Mouse (Mus musculus) forebrain, embryonic 10.5 days (tissue): Measurements from ENCODE around the gene Zfp799. TPM values are rescaled to one million over a fixed set of nuclear protein-coding genes. Genes with fewer than 3 reads are reported as not detected.
A peak's percentile ranks its signal among the peaks of the same experiment; 100 is the strongest.

Source experiments
- DNase-seq: peaks from one replicate; pipeline ENCODE4 v3.0.0-alpha.2; 2017; ENCODE audit warnings: low spot score; ENCODE audit errors: extremely low spot score
- H3K27ac ChIP-seq: fragments of 300-500 bp; sonication (generic); 2 replicates; pipeline ENCODE4 v1.5.1; 2016; ENCODE audit warnings: mild to moderate bottlenecking
- H3K27me3 ChIP-seq: fragments of 300-500 bp; sonication (generic); 2 replicates; pipeline ENCODE4 v1.6.1; 2016; ENCODE audit warnings: mild to moderate bottlenecking; ENCODE audit not compliant: poor library complexity, severe bottlenecking
- H3K36me3 ChIP-seq: fragments of 300-500 bp; sonication (generic); replicated peaks from 2 replicates; pipeline ENCODE4 v1.6.1; 2016; ENCODE audit warnings: mild to moderate bottlenecking, moderate library complexity
- H3K4me1 ChIP-seq: fragments of 300-500 bp; sonication (generic); 2 replicates; pipeline ENCODE4 v1.6.1; 2016
- H3K4me3 ChIP-seq: fragments of 300-500 bp; sonication (generic); 2 replicates; pipeline ENCODE4 v1.5.1; 2016; ENCODE audit warnings: mild to moderate bottlenecking, moderate library complexity
- H3K9me3 ChIP-seq: fragments of 300-500 bp; sonication (generic); 2 replicates; pipeline ENCODE4 v1.6.1; 2016; ENCODE audit warnings: mild to moderate bottlenecking, moderate library complexity
- WGBS: fragments of 180-500 bp; shearing (Covaris S2); methylation state at CpG from one replicate; pipeline ENCODE4 v1.1.7; 2016; 5-methylcytosine and 5-hydroxymethylcytosine counted together
- polyA plus RNA-seq: library from polyadenylated mRNA; unstranded; fragments of >200 nt; fragmentation: Nextera tagmentation; extraction: Ambion mirVana; gene quantifications from 2 replicates; pipeline ENCODE4 v1.2.1, GENCODE M21; 2016

The Zfp799 gene
- polyA plus RNA-seq, 1 experiment from 2014 or later = 14.2 TPM

GRCm38 (mm10) chr17:32816074-32816784 is 13.8 kb downstream of the Zfp799 start:
- H3K36me3 ChIP-seq = peaks cover 68% of the 10 kb centered on the region
- DNase-seq = no peak
- H3K4me3 ChIP-seq = no peak overlapping the region
- H3K27ac ChIP-seq = peak overlapping the region; percentile 56; the same call in 1 of the 2 replicates
- H3K27me3 ChIP-seq = no peaks in the 10 kb centered on the region
- 100% methylated on average over 1 of the region's 1 CpGs for WGBS
- H3K9me3 ChIP-seq = no peaks in the 10 kb centered on the region
- H3K4me1 ChIP-seq = peaks cover 15% of the 10 kb centered on the region

GRCm38 (mm10) chr17:32814136-32814535 is 15.9 kb downstream of the Zfp799 start:
- H3K27me3 ChIP-seq = no peaks in the 10 kb centered on the region
- H3K9me3 ChIP-seq = no peaks in the 10 kb centered on the region
- H3K27ac ChIP-seq = no peak overlapping the region
- no peak overlapping the region for H3K4me3 ChIP-seq
- peaks cover 36% of the 10 kb centered on the region for H3K4me1 ChIP-seq
- H3K36me3 ChIP-seq = peaks cover 47% of the 10 kb centered on the region
- DNase-seq = no peak
- 85% methylated on average over 7 of the region's 7 CpGs for WGBS

DNA sequence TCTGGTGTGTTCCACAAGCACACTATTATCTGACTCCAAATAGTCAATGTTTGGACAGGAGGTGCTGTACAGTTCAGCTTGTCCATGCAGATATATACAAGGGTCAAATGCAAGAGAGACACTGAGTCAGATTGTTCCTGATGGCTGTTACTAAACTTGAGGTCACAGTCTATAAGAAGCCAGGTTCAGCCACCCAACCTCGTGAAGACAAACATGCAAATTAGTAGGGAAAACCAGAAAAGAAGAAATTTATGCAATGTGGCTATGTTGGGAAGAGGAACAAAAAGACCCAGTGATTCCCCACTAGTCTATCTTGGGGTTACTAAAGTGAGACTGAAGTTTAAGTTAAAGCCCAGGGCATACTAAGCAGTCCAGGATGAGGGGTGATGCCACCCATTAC is 19.4 kb downstream of the Zfp799 start:
- peak overlapping the region; percentile 93 for H3K27ac ChIP-seq
- whole genome bisulfite sequencing = 46% methylated on average over 1 of the region's 1 CpGs
- peak overlapping the region; percentile 76; the same call in 1 of the 2 replicates for H3K4me3 ChIP-seq

GRCm38 (mm10) chr17:32809544-32810374 is 20.3 kb downstream of the Zfp799 start, which contains the start of gene Zfp811:
TSS of gene Zfp811 (minus strand) at chr17:32809931.
- H3K4me1 ChIP-seq = peaks cover 49% of the 10 kb centered on the region
- peaks cover 8% of the 10 kb centered on the region for H3K36me3 ChIP-seq
- 0% methylated on average over 17 of the region's 17 CpGs for WGBS
- peak within 1 kb of the TSS; percentile 76 for H3K4me3 ChIP-seq
- H3K9me3 ChIP-seq = no peaks in the 10 kb centered on the region
- no peaks in the 10 kb centered on the region for H3K27me3 ChIP-seq
- DNase-seq = peak; percentile 77
- peak within 1 kb of the TSS; percentile 93 for H3K27ac ChIP-seq

More for the DNA sequence above, 19.4 kb downstream of the Zfp799 start:
- peaks cover 16% of the 10 kb centered on the region for H3K36me3 ChIP-seq
- H3K27me3 ChIP-seq = no peaks in the 10 kb centered on the region
- DNase-seq = no peak
- no peaks in the 10 kb centered on the region for H3K9me3 ChIP-seq
- H3K4me1 ChIP-seq = peaks cover 49% of the 10 kb centered on the region

DNA sequence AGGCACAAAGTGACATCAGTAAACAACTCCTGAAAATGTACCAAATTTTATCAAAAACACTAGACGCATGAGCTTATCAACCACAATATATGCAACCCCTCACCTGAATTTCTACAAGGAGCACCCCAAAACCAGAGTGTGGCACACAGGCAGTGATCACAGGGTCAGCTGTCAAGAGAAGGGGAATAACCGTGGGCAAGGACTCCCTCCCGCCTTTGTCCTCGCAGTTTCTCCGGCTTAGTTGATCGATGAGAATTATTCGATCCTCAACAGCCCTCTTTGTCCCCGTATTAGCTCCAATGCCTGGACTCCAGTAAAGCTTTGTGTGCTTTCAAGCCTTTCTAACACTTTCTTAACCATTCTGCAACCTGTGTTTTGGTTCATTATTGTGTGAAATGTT is 21.1 kb downstream of the Zfp799 start:
- Histone ChIP-seq H3K4me1 (peaks cover 49% of the 10 kb centered on the region), H3K4me3 (peak overlapping the region; percentile 76), H3K27me3 (no peaks in the 10 kb centered on the region), H3K9me3 (no peaks in the 10 kb centered on the region), H3K36me3 (peaks cover 4% of the 10 kb centered on the region), H3K27ac (peak overlapping the region; percentile 93)
- no peak for DNase-seq
- WGBS = 7% methylated on average over 8 of the region's 8 CpGs

DNA sequence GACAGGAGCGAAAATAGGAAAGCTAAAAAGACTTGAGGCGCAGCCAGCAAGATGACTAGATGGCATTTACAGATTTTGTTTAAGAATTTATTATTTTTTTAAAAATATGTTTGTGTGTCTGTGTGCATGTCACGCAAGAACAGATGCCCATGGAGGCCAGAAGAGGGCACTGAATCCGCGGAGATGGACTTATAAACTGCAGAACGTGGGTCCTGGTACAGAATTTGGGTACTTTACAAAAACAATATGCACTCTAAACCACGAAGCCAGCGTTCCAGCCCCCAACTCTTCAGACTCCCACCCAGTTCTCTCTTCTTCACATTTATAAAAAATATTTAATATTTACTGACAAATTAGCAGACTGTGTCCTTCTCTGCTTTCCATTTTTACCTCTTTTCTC is 40.8 kb downstream of the Zfp799 start:
- Histone ChIP-seq H3K4me1 (peaks cover 23% of the 10 kb centered on the region), H3K4me3 (peak overlapping the region; percentile 95), H3K27ac (peak overlapping the region; percentile 96; the same call in 1 of the 2 replicates), H3K36me3 (peaks cover 25% of the 10 kb centered on the region), H3K9me3 (0 out of 2 replicates have a peak, but pooled peaks cover under 1% of the 10 kb centered on the region), H3K27me3 (no peaks in the 10 kb centered on the region)
- DNase-seq = no peak
- WGBS = 75% methylated on average over 8 of the region's 8 CpGs

- Histone ChIP-seq H3K27me3 (no peaks in the 10 kb centered on the region), H3K4me3 (peak overlapping the region; percentile 95), H3K9me3 (peaks cover 5% of the 10 kb centered on the region; the same call in 1 of the 2 replicates), H3K4me1 (peaks cover 23% of the 10 kb centered on the region), H3K27ac (peak overlapping the region; percentile 96), H3K36me3 (peaks cover 31% of the 10 kb centered on the region)
- DNase-seq = peak; percentile 16
- WGBS = 12% methylated on average over 9 of the region's 9 CpGs
Observed at GRCm38 (mm10) chr17:32788576-32788975, 41.5 kb downstream of the Zfp799 start.

- H3K27ac ChIP-seq = peak within 1 kb of the TSS; percentile 96
- peak; percentile 88 for DNase-seq
- 0% methylated on average over 22 of the region's 22 CpGs for WGBS
- peaks cover 8% of the 10 kb centered on the region for H3K9me3 ChIP-seq
- peak within 1 kb of the TSS; percentile 95 for H3K4me3 ChIP-seq
- no peaks in the 10 kb centered on the region for H3K27me3 ChIP-seq
- peaks cover 36% of the 10 kb centered on the region for H3K36me3 ChIP-seq
- peaks cover 23% of the 10 kb centered on the region for H3K4me1 ChIP-seq
Observed at GRCm38 (mm10) chr17:32788094-32788559, 41.9 kb downstream of the Zfp799 start, which contains the start of gene Zfp871. TSS of gene Zfp871 (minus strand) at chr17:32788287.

DNA sequence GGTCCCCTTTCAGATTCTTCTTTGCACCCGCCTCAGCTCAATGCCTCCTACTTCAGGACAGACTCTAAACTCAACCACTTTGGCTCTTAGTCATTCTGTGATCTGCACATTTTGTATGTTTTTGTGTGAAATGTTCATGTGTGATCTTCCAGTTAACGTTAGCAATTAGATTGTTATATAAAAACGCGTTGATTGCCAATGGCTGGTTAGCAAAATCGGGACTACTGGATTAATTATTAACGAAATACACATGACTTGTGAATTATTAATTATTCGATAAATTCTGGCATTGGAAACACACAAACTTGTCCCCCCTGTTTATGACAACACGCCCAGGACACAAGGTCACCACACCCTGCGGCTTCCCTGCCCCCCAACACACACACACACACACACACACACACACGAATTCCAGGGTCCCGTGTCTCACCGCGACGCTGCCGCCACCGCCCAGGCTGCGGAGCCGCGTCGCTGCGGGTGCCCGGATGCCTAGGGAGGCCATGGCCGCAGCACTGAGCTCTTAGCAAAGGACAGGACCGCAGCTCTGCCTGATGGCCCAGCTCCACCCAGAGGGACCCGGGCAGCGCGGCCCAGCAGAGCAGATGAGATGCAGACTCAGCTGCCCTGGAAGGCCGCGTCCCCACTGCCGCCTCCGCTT is 42.5 kb downstream of the Zfp799 start:
- peaks cover 23% of the 10 kb centered on the region for H3K4me1 ChIP-seq
- no peak for DNase-seq
- WGBS = 2% methylated on average over 31 of the region's 31 CpGs

DNA sequence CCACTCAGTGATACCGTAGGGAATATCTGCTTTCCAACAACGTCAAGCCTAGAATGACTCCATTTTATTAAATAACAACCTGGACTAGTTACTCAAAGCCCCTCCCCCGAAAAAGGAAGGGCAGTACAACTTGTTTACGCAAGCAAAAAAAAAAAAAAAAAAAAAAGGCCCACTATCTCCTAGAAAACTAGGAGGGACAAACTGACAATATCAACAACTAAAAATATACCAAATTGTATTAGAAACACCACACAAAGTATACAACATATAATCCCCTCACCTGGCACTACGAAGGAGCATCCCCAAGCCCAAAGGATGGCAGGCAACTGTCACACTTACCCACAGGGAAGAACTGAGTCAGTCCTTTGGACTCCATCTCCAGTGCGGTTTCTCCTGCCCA is 43.1 kb downstream of the Zfp799 start:
- peaks cover 13% of the 10 kb centered on the region for H3K9me3 ChIP-seq
- H3K27me3 ChIP-seq = no peaks in the 10 kb centered on the region
- H3K4me3 ChIP-seq = peak overlapping the region; percentile 95
- no peak overlapping the region for H3K27ac ChIP-seq
- H3K36me3 ChIP-seq = peaks cover 48% of the 10 kb centered on the region
- WGBS = 81% methylated on average over 6 of the region's 6 CpGs
- no peak for DNase-seq
- H3K4me1 ChIP-seq = peaks cover 23% of the 10 kb centered on the region

More for the DNA sequence above, 42.5 kb downstream of the Zfp799 start:
- H3K4me3 ChIP-seq = peak overlapping the region; percentile 95
- peaks cover 13% of the 10 kb centered on the region for H3K9me3 ChIP-seq
- H3K27me3 ChIP-seq = no peaks in the 10 kb centered on the region
- peaks cover 41% of the 10 kb centered on the region for H3K36me3 ChIP-seq
- H3K27ac ChIP-seq = peak overlapping the region; percentile 96

GRCm38 (mm10) chr17:32785656-32786055 is 44.4 kb downstream of the Zfp799 start:
- H3K27ac ChIP-seq = no peak overlapping the region
- no peak for DNase-seq
- no peaks in the 10 kb centered on the region for H3K27me3 ChIP-seq
- peaks cover 58% of the 10 kb centered on the region for H3K36me3 ChIP-seq
- H3K4me3 ChIP-seq = no peak overlapping the region; the same call in 1 of the 2 replicates
- peaks cover 23% of the 10 kb centered on the region for H3K4me1 ChIP-seq
- H3K9me3 ChIP-seq = peaks cover 13% of the 10 kb centered on the region
- WGBS = 91% methylated on average over 3 of the region's 3 CpGs

DNA sequence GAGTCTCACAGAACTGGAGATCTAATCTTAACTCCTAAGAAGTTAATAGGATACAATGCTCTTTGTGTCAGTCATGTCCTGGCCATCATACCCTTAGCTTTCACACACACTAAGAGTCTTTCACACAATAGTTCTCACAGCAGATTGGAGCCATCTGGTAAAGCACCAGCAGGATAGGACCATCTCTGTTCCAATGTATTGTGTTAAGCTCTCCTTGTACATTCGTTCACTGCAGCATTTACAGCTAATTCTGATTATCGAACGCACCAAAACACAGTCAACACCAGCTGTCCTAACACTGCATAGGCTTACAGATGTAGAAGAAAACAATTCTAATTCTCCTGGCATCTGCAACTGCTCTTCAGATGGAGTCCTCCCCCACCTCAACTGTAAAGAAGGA is 52.5 kb downstream of the Zfp799 start:
- H3K27me3 ChIP-seq = no peaks in the 10 kb centered on the region
- DNase-seq = no peak
- no peaks in the 10 kb centered on the region for H3K4me1 ChIP-seq
- H3K4me3 ChIP-seq = no peak overlapping the region
- H3K9me3 ChIP-seq = no peaks in the 10 kb centered on the region
- H3K36me3 ChIP-seq = peaks cover 98% of the 10 kb centered on the region
- H3K27ac ChIP-seq = no peak overlapping the region
- WGBS = 97% methylated on average over 3 of the region's 3 CpGs
